Mouse (Mus musculus): Measurements from ENCODE around the gene Cspg4. TPM values are rescaled to one million over a fixed set of nuclear protein-coding genes. Genes with fewer than 3 reads are reported as not detected.

Gene Cspg4
- polyA plus RNA-seq, 1 experiment from 2014 or later: 7.2 TPM

- no peak overlapping the region for H3K27ac ChIP-seq (ENCODE audit: low read length)
- no peak overlapping the region for H3K9ac ChIP-seq (replicated peaks; ENCODE audit: low read depth, low read length)
- H3K9me3 ChIP-seq (ENCODE audit: control insufficient read depth, low read length): no peaks in the 10 kb centered on the region
- WGBS: 88% methylated on average over 12 of the region's 12 CpGs
- H3K36me3 ChIP-seq (ENCODE audit: control insufficient read depth, insufficient read depth): no peaks in the 10 kb centered on the region
- no peak overlapping the region for H3K4me2 ChIP-seq (ENCODE audit: low read length)
- no peaks in the 10 kb centered on the region for H3K27me3 ChIP-seq (replicated peaks; ENCODE audit: control insufficient read depth, insufficient read depth, low read length)
- no peak for ATAC-seq
- H3K4me3 ChIP-seq (replicated peaks; ENCODE audit: low read length): no peak overlapping the region
- H3K4me1 ChIP-seq (replicated peaks; ENCODE audit: control insufficient read depth, insufficient read depth, low read length): no peaks in the 10 kb centered on the region
These were observed 18.0 kb downstream of the Cspg4 start for GRCm38 (mm10) chr9:56882818-56883217.

GRCm38 (mm10) chr9:56883470-56883869 is 18.6 kb downstream of the Cspg4 start:
- H3K27me3 ChIP-seq (replicated peaks; ENCODE audit: control insufficient read depth, insufficient read depth, low read length): no peaks in the 10 kb centered on the region
- 77% methylated on average over 7 of the region's 7 CpGs for WGBS

GRCm38 (mm10) chr9:56884328-56884727 is 19.5 kb downstream of the Cspg4 start:
- Histone ChIP-seq H3K4me1 (replicated peaks; ENCODE audit: control insufficient read depth, insufficient read depth, low read length) (no peaks in the 10 kb centered on the region), H3K27me3 (replicated peaks; ENCODE audit: control insufficient read depth, insufficient read depth, low read length) (no peaks in the 10 kb centered on the region), H3K4me2 (ENCODE audit: low read length) (no peak overlapping the region), H3K9ac (replicated peaks; ENCODE audit: low read depth, low read length) (no peak overlapping the region), H3K36me3 (ENCODE audit: control insufficient read depth, insufficient read depth) (no peaks in the 10 kb centered on the region), H3K27ac (ENCODE audit: low read length) (no peak overlapping the region), H3K9me3 (ENCODE audit: control insufficient read depth, low read length) (no peaks in the 10 kb centered on the region), H3K4me3 (replicated peaks; ENCODE audit: low read length) (no peak overlapping the region)
- ATAC-seq: no peak
- WGBS: 79% methylated on average over 4 of the region's 4 CpGs

More at GRCm38 (mm10) chr9:56883470-56883869, 18.6 kb downstream of the Cspg4 start:
- no peak overlapping the region for H3K4me2 ChIP-seq (ENCODE audit: low read length)
- H3K4me3 ChIP-seq (replicated peaks; ENCODE audit: low read length): no peak overlapping the region
- ATAC-seq: no peak
- no peaks in the 10 kb centered on the region for H3K9me3 ChIP-seq (ENCODE audit: control insufficient read depth, low read length)
- no peaks in the 10 kb centered on the region for H3K4me1 ChIP-seq (replicated peaks; ENCODE audit: control insufficient read depth, insufficient read depth, low read length)
- no peak overlapping the region for H3K27ac ChIP-seq (ENCODE audit: low read length)
- no peak overlapping the region for H3K9ac ChIP-seq (replicated peaks; ENCODE audit: low read depth, low read length)
- no peaks in the 10 kb centered on the region for H3K36me3 ChIP-seq (ENCODE audit: control insufficient read depth, insufficient read depth)

GRCm38 (mm10) chr9:56886113-56886512 is 21.3 kb downstream of the Cspg4 start:
- no peak overlapping the region for H3K4me3 ChIP-seq (replicated peaks; ENCODE audit: low read length)
- no peaks in the 10 kb centered on the region for H3K9me3 ChIP-seq (ENCODE audit: control insufficient read depth, low read length)
- H3K4me2 ChIP-seq (ENCODE audit: low read length): no peak overlapping the region
- peaks cover 3% of the 10 kb centered on the region for H3K4me1 ChIP-seq (replicated peaks; ENCODE audit: control insufficient read depth, insufficient read depth, low read length)
- no peaks in the 10 kb centered on the region for H3K36me3 ChIP-seq (ENCODE audit: control insufficient read depth, insufficient read depth)
- no peak for ATAC-seq
- WGBS: 57% methylated on average over 13 of the region's 13 CpGs
- no peaks in the 10 kb centered on the region for H3K27me3 ChIP-seq (replicated peaks; ENCODE audit: control insufficient read depth, insufficient read depth, low read length)
- no peak overlapping the region for H3K9ac ChIP-seq (replicated peaks; ENCODE audit: low read depth, low read length)
- H3K27ac ChIP-seq (ENCODE audit: low read length): no peak overlapping the region

- Histone ChIP-seq H3K4me1 (replicated peaks; ENCODE audit: control insufficient read depth, insufficient read depth, low read length) (peaks cover 5% of the 10 kb centered on the region), H3K27ac (ENCODE audit: low read length) (no peak overlapping the region), H3K27me3 (replicated peaks; ENCODE audit: control insufficient read depth, insufficient read depth, low read length) (no peaks in the 10 kb centered on the region), H3K9me3 (ENCODE audit: control insufficient read depth, low read length) (no peaks in the 10 kb centered on the region), H3K9ac (replicated peaks; ENCODE audit: low read depth, low read length) (no peak overlapping the region), H3K36me3 (ENCODE audit: control insufficient read depth, insufficient read depth) (no peaks in the 10 kb centered on the region), H3K4me2 (ENCODE audit: low read length) (no peak overlapping the region), H3K4me3 (replicated peaks; ENCODE audit: low read length) (no peak overlapping the region)
- 91% methylated on average over 15 of the region's 15 CpGs for WGBS
- ATAC-seq: no peak
These were observed 21.8 kb downstream of the Cspg4 start for GRCm38 (mm10) chr9:56886601-56887000.

GRCm38 (mm10) chr9:56887581-56887980 is 22.7 kb downstream of the Cspg4 start:
- H3K4me2 ChIP-seq (ENCODE audit: low read length): no peak overlapping the region
- no peaks in the 10 kb centered on the region for H3K27me3 ChIP-seq (replicated peaks; ENCODE audit: control insufficient read depth, insufficient read depth, low read length)
- H3K9me3 ChIP-seq (ENCODE audit: control insufficient read depth, low read length): no peaks in the 10 kb centered on the region
- H3K4me3 ChIP-seq (replicated peaks; ENCODE audit: low read length): no peak overlapping the region
- H3K27ac ChIP-seq (ENCODE audit: low read length): no peak overlapping the region
- peaks cover 7% of the 10 kb centered on the region for H3K4me1 ChIP-seq (replicated peaks; ENCODE audit: control insufficient read depth, insufficient read depth, low read length)
- no peaks in the 10 kb centered on the region for H3K36me3 ChIP-seq (ENCODE audit: control insufficient read depth, insufficient read depth)
- H3K9ac ChIP-seq (replicated peaks; ENCODE audit: low read depth, low read length): no peak overlapping the region
- ATAC-seq: no peak
- 92% methylated on average over 16 of the region's 16 CpGs for WGBS

DNA sequence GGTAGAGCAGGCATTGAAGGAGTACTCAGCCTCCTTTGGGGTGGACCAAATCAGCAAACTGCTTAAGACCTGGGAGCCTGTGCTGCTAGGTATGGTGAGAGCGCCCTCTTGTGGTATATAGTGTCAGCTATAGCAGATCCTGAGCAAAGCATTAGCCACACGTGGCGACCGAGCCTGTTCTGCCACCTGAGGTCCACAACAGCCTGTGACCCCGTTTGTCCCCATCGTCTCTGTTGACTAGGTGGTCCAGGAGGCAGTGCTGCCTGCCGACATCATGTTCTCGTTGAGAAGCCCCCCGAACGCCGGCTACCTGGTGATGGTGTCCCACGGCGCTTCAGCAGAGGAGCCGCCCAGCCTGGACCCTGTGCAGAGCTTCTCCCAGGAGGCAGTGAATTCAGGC is 25.0 kb downstream of the Cspg4 start:
- Histone ChIP-seq H3K9me3 (ENCODE audit: control insufficient read depth, low read length) (no peaks in the 10 kb centered on the region), H3K27me3 (replicated peaks; ENCODE audit: control insufficient read depth, insufficient read depth, low read length) (no peaks in the 10 kb centered on the region), H3K4me2 (ENCODE audit: low read length) (peak overlapping the region; percentile 67), H3K4me3 (replicated peaks; ENCODE audit: low read length) (peak overlapping the region; percentile 36), H3K36me3 (ENCODE audit: control insufficient read depth, insufficient read depth) (no peaks in the 10 kb centered on the region), H3K4me1 (replicated peaks; ENCODE audit: control insufficient read depth, insufficient read depth, low read length) (peaks cover 7% of the 10 kb centered on the region), H3K9ac (replicated peaks; ENCODE audit: low read depth, low read length) (peak overlapping the region; percentile 59), H3K27ac (ENCODE audit: low read length) (no peak overlapping the region)
- peak; percentile 77 for ATAC-seq
- 6% methylated on average over 14 of the region's 14 CpGs for WGBS

- ATAC-seq: no peak
- H3K9me3 ChIP-seq (ENCODE audit: control insufficient read depth, low read length): no peaks in the 10 kb centered on the region
- no peak overlapping the region for H3K27ac ChIP-seq (ENCODE audit: low read length)
- peaks cover 7% of the 10 kb centered on the region for H3K4me1 ChIP-seq (replicated peaks; ENCODE audit: control insufficient read depth, insufficient read depth, low read length)
- no peak overlapping the region for H3K4me3 ChIP-seq (replicated peaks; ENCODE audit: low read length)
- 72% methylated on average over 11 of the region's 11 CpGs for WGBS
- H3K36me3 ChIP-seq (ENCODE audit: control insufficient read depth, insufficient read depth): no peaks in the 10 kb centered on the region
- no peaks in the 10 kb centered on the region for H3K27me3 ChIP-seq (replicated peaks; ENCODE audit: control insufficient read depth, insufficient read depth, low read length)
- no peak overlapping the region; the same call in 1 of the 2 replicates for H3K9ac ChIP-seq (replicated peaks; ENCODE audit: low read depth, low read length)
- no peak overlapping the region; the same call in 1 of the 2 replicates for H3K4me2 ChIP-seq (ENCODE audit: low read length)
These were observed 25.9 kb downstream of the Cspg4 start for GRCm38 (mm10) chr9:56890522-56891250.

GRCm38 (mm10) chr9:56891517-56892011 is 26.7 kb downstream of the Cspg4 start:
- no peak overlapping the region for H3K4me3 ChIP-seq (replicated peaks; ENCODE audit: low read length)

More at GRCm38 (mm10) chr9:56891517-56892011, 26.7 kb downstream of the Cspg4 start:
- Histone ChIP-seq H3K9me3 (ENCODE audit: control insufficient read depth, low read length) (no peaks in the 10 kb centered on the region), H3K4me1 (replicated peaks; ENCODE audit: control insufficient read depth, insufficient read depth, low read length) (peaks cover 7% of the 10 kb centered on the region), H3K4me2 (ENCODE audit: low read length) (peak overlapping the region; percentile 35; the same call in 1 of the 2 replicates), H3K27ac (ENCODE audit: low read length) (no peak overlapping the region), H3K36me3 (ENCODE audit: control insufficient read depth, insufficient read depth) (no peaks in the 10 kb centered on the region), H3K27me3 (replicated peaks; ENCODE audit: control insufficient read depth, insufficient read depth, low read length) (no peaks in the 10 kb centered on the region), H3K9ac (replicated peaks; ENCODE audit: low read depth, low read length) (no peak overlapping the region; the same call in 1 of the 2 replicates)
- 30% methylated on average over 12 of the region's 12 CpGs for WGBS
- peak; percentile 49 for ATAC-seq
